Mouse (Mus musculus): ENCODE measurements around the gene Slc25a34.
A peak's percentile ranks its signal among the peaks of the same experiment; 100 is the strongest.

Slc25a34 gene

DNA sequence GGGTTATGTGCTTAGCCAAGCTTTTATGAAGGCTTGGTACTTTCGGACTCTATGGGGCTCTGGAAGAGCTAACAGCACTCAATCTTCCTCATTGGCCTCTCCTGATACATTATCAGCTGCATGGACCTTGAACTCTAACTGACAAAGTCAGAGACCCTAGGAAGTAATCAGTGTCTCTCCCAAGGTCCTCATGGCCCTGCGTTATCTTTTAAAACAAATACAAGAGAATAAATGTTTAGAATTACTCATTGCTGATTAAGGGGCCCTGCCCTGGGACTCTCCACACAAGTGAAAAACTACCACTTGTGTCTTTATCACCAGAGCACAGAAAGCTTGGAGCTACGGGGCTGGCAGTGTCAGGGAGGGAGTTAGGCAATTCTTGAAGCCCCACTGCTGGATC lies 44.8 kb downstream of the Slc25a34 start:
- DNase-seq, result no peak

DNA sequence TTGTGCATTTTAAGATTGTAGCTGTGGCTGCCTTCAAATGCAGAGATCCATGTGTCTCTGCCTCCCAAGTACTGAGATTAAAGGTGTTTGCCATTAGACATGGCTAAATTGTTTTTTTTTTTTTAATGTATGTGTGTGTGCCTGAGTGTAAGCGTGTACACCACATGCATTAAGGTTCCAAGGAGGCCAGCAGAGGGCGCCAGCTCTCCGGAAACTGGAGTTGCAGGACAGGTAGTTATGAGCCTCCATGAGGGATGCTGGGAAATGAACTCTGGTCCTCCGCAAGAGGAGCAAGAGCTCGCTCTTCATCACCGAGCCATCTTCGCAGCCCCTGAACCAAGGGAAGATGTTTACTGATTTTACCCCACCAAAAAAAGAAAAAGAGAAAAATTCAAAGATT lies 46.7 kb downstream of the Slc25a34 start:
- no peak for DNase-seq

DNA sequence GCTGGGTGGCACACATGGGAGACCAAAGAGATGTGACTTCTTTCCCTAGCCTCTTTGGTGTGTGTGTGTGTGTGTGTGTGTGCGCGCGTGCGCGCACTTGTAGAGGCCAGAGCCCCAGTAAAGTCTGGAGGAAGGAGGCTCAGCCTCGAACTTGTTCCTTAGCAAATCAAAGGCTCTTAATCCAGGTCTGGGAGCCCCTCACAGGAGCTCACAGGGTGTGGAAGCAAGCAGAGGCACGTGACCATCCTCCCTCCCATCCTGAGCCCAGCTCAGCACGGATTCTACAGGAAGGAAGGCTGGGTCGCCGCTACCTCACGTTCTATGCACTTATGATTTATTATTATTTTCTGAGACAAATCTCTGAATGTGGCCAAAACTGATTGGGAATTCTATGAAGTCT lies 47.2 kb downstream of the Slc25a34 start:
- no peak for DNase-seq

DNA sequence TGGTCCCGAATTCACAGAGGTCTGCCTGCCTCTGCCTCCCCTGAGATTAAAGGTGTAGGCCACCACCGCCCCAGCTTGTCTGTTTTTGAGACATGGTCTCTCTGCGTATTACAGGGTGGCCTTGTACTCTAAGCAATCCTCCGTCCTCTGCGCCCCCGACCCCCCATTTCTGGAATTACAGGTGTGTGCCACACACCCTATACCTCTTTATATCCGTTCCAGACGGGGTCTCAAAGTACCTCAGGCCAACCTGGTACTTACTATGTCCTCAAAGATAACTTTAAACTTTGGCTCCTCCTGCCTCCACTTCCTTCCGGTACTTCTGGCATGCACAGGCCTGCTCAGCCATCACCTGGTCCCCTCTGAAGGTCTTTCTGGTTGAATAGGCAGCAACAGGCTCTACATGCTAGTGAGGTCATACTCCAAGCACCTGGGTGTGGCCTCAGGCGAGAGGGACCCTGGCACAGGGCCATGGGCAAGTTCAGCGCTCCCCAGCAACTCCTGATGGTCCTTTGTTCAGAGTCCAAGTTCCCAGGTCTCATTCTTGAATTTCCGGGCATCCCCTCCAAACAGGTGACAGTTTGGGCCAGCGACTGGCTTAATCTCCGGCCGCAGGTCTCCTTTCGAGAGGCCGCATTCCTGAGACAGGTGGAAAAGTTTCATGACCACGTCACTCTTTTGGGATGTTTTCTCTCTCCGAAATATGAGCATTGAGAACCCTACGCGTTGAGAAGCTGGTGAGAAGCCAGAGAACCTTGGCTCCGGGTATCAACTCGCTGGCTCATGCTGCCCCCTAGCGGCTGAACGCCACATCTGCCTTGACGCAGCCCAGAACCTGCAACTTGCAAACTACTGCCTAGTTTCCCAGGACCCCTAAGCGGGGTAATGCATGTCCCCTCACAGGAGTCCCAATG lies 48.6 kb downstream of the Slc25a34 start:
- peak; percentile 96 for DNase-seq

DNA sequence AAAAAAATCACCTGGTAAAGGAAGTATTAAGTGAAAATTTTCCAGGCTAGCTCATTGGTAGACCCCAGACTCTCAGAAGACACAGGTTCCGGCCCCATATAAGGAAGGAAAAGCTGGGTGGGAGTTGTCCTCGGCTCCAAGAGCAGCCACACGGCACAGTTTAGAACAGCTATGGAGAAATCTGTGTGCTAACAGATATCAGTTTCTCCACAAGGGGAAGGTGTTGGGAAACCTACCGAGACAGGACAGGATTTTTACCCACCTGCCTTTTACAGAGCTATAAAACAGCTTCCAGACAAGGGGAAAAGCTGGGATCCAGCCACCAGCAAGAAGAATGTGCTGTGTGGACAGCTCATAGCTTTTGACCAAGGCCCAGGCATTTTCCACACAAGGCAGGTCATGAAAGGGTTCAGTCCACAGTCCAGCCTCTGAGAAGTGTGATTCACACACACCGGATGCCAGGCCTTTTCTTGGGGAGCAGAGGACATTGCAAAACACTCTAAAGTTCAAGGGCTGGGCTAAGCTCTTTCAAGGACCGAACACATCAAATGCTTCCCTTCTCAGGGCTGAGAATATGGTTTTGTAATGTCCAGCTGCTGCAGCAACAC lies 50.2 kb downstream of the Slc25a34 start:
- no peak for DNase-seq

DNA sequence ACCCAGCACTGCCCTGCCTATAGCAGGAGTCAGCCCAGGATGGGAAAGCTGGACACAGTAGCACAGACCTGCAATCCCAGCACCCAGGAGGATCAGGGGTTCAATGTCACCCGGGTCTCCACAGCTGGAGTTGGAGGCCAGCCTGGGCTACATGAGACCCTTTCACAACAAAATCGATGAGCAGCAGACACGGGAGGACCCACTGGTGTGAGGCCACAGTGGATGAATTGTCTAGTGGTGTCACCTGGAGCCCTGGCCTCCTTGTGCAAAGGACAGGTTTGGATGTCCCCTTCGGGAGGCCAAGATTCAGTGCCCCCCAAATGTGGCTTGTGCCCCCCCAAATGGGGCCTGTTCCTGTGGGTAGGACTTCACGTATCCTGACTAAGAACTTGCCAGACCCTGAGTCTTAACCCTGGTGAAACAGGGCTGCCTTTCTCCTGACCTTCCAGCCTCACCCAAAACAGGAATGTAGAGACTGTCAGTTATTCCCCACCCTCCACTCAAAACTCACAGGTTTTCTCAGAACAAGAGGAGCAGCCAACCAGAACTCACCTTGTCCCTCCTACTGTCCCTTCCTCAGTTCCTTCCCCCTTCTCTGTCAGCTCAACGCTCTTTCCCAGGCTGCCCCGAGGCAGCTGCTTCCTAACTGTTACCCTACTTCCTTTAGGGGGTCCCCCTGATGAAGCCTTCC lies 50.8 kb downstream of the Slc25a34 start:
- DNase-seq, result no peak

DNA sequence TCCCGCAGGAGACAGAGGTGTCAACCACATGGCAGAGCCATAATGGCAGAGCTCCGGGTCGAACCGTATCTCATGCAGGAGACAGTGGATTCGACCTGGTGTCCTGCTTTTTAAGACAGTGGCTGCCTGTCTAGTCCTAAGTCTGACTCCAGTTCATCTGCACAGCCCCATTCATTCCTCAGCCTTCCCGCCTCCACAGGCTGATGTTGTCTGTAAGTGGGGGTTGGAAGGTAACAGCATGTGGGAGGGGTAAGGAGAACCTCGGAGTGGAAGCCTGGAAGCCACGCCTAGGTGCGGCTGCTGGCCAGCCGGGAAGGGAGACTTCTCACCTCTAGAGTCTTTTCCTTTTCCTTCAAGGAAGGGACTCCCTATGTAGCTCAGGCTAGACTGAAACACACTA lies 51.7 kb downstream of the Slc25a34 start:
- no peak for DNase-seq

DNA sequence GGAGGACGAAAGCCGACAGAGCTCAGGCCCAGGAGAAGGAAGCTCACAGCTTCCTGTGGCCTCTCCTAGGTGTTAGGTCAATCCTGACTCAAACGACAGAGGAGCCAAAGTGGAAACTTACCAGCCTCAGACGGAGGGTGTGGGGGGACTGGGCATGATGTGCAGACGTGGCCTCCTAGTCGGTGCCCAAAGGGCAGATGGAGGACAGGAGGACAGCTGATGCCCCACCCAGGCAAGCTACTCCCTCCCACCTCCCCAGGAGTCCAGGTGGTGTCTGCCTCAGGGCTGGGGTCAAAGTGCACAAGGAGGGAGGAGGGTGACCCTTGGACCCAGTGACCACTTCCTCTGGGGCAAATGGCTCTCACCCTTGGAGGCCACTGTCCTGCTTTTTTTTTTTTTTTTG lies 52.3 kb downstream of the Slc25a34 start:
- no peak for DNase-seq

DNA sequence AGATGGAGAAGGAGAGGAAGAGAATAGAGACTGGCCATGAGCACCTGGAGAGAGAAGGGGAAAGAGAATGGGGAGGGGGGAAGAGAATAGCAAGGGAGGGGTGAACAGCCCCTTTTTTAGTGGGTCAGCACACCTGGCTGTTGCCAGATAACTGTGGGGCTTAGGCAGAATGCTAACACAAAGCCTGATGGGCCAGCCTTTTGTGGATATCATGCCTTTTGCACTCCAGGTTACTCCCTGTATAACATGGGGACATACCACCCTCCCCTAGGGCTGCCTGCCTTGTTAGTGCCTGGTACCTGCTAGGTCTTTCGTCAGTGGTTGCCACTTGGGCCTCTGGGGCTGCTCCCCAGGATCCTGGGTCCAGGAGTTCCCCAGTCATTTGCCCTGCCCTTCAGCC lies 52.8 kb downstream of the Slc25a34 start:
- no peak for DNase-seq

DNA sequence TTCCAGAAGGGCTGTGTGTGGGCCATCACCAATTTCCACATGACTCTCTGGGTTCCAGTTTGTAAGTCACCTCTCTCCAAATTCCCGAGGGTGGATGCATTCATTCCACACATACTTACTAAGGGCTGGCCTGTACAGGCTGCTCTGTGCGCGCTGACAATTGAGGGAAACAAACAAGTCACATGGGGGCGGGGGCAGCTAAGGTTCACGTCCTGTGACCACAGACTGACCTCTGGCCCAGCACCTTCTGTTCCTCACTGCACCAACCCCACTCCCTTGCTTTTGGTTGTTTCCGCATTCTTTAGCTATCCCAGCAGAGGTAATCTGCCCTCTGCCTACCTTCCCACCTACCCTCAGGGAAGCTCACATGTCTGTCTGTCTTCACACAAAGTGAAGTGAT lies 53.6 kb downstream of the Slc25a34 start:
- DNase-seq, result no peak

DNA sequence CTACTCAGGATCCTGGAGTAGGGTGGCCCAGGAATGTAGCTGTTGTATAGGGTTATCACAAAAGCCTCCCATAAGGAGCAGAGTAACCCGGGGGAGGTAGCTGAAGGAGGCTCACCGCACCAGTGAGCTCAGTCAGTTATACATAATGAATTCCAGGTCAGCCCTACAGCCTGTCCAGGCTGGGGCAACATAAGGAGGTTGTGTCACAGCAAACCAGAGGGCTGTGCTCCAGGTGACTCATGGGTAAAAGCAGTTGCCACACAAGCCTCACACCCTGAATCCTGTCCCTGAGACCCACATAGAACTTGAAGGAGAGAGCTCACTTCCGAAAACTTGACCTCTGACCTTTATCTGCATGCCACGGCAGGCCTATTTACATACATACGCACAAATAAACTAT lies 54.7 kb downstream of the Slc25a34 start:
- DNase-seq, result no peak

Measured in right cerebral cortex, postnatal 4 days (tissue).